Mouse (Mus musculus) lung, embryonic 14.5 days (tissue): ENCODE results near the gene Pdap1. TPM values are rescaled to one million over a fixed set of nuclear protein-coding genes. Genes with fewer than 3 reads are reported as not detected.
A peak's percentile ranks its signal among the peaks of the same experiment; 100 is the strongest.

Experiments
- ATAC-seq: fragments of 200-750 bp; cut with Nextera tagmentation; 2 replicates; pipeline ENCODE4 v1.8.0; 2017; ENCODE audit warnings: mild to moderate bottlenecking, moderate TSS enrichment, moderate library complexity; ENCODE audit not compliant: insufficient read depth
- DNase-seq: peaks from one replicate; pipeline ENCODE4 v3.0.0-alpha.2; 2015
- H3K27ac ChIP-seq: fragments of 300-500 bp; sonication (generic); 2 replicates; pipeline ENCODE4 v1.5.1; 2014; ENCODE audit warnings: low read depth, mild to moderate bottlenecking, moderate library complexity
- H3K27me3 ChIP-seq: fragments of 300-500 bp; sonication (generic); 2 replicates; pipeline ENCODE4 v1.6.1; 2014; ENCODE audit warnings: low read length, control low read depth; ENCODE audit not compliant: insufficient read depth
- H3K36me3 ChIP-seq: fragments of 300-500 bp; sonication (generic); 2 replicates; pipeline ENCODE4 v1.6.1; 2014; ENCODE audit warnings: control low read depth; ENCODE audit not compliant: insufficient read depth
- H3K4me1 ChIP-seq: fragments of 300-500 bp; sonication (generic); 2 replicates; pipeline ENCODE4 v1.6.1; 2014; ENCODE audit warnings: antibody characterized with exemption, control low read depth; ENCODE audit not compliant: insufficient read depth
- H3K4me2 ChIP-seq: fragments of 300-500 bp; sonication (generic); 2 replicates; pipeline ENCODE4 v1.6.1; 2014; ENCODE audit warnings: mild to moderate bottlenecking
- H3K4me3 ChIP-seq: fragments of 300-500 bp; sonication (generic); 2 replicates; pipeline ENCODE4 v1.5.1; 2014; ENCODE audit warnings: low read depth, low read length
- H3K9ac ChIP-seq: fragments of 300-500 bp; sonication (generic); 2 replicates; pipeline ENCODE4 v1.6.1; 2014
- H3K9me3 ChIP-seq: fragments of 300-500 bp; sonication (generic); 2 replicates; pipeline ENCODE4 v1.6.1; 2016; ENCODE audit warnings: low read depth, low read length, control low read depth
- CTCF ChIP-seq: IDR thresholded peaks from 2 replicates; pipeline ENCODE4 v1.5.1; 2016; ENCODE audit warnings: antibody characterized with exemption, low read depth
- WGBS: fragments of 180-500 bp; shearing (Covaris S2); extraction: QIAGEN DNeasy Blood & Tissue Kit; methylation state at CpG from one replicate; pipeline ENCODE4 v1.1.7; 2014; 5-methylcytosine and 5-hydroxymethylcytosine counted together
- polyA plus RNA-seq: library from polyadenylated mRNA; unstranded; fragments of >200 nt; fragmentation: Nextera tagmentation; extraction: Ambion mirVana; gene quantifications from 2 replicates; pipeline ENCODE4 v1.2.1, GENCODE M21; 2014

Gene Pdap1
- 107 and 113 TPM in 2 replicates for polyA plus RNA-seq

DNA sequence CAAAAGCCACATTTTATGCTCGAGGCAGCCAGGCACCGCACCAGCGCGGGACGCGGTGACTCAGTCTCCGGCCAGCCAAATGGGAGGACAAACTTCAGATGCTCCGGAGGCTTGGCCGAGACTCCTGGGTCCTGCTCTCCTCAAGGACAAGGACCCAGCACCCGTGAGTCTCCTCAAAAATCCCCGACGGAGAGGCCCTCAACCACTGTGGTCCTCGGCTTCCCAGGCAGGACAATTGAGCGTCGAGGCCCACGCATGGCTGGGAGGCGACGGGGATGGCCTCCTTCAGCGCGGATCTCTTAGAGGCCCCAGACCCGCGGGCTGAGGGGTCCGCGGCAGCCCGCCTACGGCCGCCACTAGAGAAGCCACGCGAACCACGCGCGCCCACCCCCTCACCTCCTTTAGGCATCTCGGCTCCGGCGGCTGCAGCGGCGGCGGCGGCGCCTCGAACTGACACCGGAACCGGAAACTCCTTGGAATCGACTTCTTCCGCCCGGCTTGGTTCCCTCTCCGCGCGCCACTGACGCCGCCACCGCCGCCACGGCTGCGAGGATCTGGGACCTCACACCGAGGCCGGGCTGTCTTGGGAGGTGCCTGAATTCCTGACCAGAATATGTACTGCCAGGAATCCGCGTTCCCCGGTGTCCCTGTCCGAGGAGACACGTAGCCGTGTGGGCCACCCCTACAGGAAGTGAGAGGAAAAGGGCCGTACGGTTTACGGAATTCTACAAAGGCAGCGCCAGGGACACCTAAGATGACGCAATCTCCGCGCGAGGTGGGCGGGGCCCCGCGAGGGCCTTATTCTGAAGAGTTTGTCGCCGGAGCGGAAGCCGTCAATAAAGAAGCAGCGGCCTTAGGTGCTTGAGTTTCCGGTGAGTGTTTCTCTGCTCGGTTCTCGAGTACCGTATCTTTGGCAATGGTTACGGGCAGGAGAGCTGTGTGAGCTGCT is at the start of gene Pdap1, which contains the start of gene Bud31:
Gene Pdap1 (minus strand): TSS at position 668 of the 949 bp plus-strand sequence.
Gene Bud31 (plus strand): TSS at position 792 of the 949 bp plus-strand sequence.
- Histone ChIP-seq H3K36me3 (peaks cover 57% of the 10 kb centered on the region), H3K9ac (peak within 1 kb of the TSS; percentile 90)
- WGBS = under 1% methylated on average over 84 of the region's 84 CpGs

DNA sequence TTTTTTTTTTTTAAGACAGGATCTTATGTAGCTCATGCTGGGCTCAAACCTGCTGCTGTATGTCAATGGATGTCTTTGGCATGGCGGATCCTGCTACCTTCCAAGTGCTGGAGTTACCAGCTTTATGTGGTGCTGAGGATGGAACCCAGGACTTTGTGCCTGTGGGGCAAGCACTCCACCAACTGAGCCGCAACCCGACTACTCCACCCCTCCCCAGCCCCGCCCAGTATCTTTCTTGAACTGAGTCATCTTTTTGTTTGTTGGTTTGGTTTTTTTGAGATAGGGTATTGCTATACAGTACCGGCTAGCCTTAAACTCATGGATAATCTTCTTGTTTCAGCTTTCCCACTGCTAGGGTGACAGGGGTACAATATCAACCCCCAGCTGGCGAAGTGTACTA is 49.4 kb upstream of the Pdap1 start:
- Histone ChIP-seq H3K4me1 (peaks cover 2% of the 10 kb centered on the region; the same call in 1 of the 2 replicates), H3K27me3 (no peaks in the 10 kb centered on the region), H3K4me3 (no peak overlapping the region), H3K9ac (no peak overlapping the region), H3K36me3 (peaks cover 38% of the 10 kb centered on the region), H3K4me2 (peak overlapping the region; percentile 96), H3K9me3 (no peaks in the 10 kb centered on the region), H3K27ac (no peak overlapping the region)
- 93% methylated on average over 6 of the region's 6 CpGs for WGBS
- no peak for TF ChIP-seq CTCF
- DNase-seq = no peak
- ATAC-seq = no peak

More for the DNA sequence above, at the start of gene Pdap1, which contains the start of gene Bud31:
- Histone ChIP-seq H3K4me3 (peak within 1 kb of the TSS; percentile 96), H3K27me3 (no peaks in the 10 kb centered on the region), H3K27ac (peak within 1 kb of the TSS; percentile 90), H3K4me2 (peak within 1 kb of the TSS; percentile 94), H3K9me3 (no peaks in the 10 kb centered on the region), H3K4me1 (0 out of 2 replicates have a peak, but pooled peaks cover 3% of the 10 kb centered on the region)
- ATAC-seq (peak; percentile 95), DNase-seq (peak; percentile 97)
- 0 out of 2 replicates have a peak, but pooled peaks have one; percentile 16 for TF ChIP-seq CTCF

DNA sequence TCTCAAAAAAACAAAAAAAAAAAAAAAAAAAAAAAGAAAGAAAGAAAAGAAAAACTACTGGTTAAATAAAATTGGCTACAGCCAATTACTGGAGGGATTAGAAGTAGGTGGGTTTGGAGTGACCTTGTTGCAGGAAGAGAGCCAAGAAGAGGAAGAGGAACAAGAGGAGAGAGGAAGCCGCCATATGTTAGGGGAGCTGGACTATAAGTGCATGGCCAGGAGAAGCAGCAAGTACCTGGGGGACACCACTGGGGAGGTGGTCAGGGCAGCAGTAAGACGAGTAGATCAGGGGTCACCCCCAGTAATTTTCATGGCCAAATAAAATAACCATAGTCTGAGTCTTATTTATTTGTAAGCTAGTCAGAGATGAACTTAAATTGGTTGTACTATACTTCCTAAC is 45.2 kb upstream of the Pdap1 start:
- Histone ChIP-seq H3K27ac (no peak overlapping the region), H3K9me3 (no peaks in the 10 kb centered on the region), H3K36me3 (peaks cover 75% of the 10 kb centered on the region), H3K9ac (no peak overlapping the region), H3K4me2 (no peak overlapping the region), H3K27me3 (no peaks in the 10 kb centered on the region), H3K4me3 (no peak overlapping the region), H3K4me1 (no peaks in the 10 kb centered on the region; the same call in 1 of the 2 replicates)
- no peak for TF ChIP-seq CTCF
- WGBS = 93% methylated on average over 2 of the region's 2 CpGs
- no peak for ATAC-seq
- DNase-seq = no peak

DNA sequence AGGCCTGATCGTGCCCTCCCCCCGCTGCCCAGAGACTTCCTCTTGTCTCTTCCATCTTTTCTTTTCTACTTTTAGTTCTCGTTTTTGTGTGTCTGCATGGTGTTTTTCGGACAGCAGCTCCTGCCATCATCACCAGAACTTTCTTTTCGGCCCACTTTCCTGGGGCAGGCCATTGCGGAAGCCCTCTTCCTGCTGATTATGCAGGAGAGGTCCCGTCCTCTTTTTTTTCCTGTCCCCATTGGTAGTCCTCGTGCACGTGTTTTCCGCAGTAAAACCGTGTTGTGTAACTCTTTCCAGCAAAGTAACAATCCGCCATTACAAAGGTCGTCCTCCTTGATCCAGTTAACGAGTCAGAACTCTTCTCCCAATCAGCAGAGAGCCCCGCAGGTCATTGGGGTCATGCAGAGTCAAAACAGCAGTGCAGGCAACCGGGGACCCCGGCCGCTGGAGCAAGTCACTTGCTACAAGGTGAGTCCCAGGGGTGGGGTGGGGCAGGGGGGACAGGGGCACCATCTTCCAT is 38.5 kb upstream of the Pdap1 start:
- no peak for TF ChIP-seq CTCF
- no peak for ATAC-seq
- no peak overlapping the region for H3K27ac ChIP-seq

DNA sequence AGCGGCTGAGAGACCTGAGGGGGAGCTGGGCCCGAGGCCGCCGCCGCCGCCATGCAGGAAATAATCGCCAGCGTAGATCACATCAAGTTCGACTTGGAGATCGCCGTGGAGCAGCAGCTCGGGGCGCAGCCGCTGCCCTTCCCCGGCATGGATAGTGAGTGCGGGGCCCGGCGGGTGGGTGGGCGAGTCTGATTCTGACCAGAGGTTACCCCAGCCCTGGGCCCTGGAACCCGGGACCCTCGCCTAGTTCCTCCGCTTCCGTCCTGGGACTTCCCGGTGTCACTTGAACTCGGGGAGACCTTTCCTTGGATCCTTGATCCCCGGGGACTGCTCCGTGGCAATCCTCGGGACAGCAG is 27.2 kb upstream of the Pdap1 start:
- peaks cover 34% of the 10 kb centered on the region for H3K36me3 ChIP-seq
- TF ChIP-seq CTCF = no peak
- WGBS = 0% methylated on average over 28 of the region's 28 CpGs

More for the DNA sequence above, 38.5 kb upstream of the Pdap1 start:
- no peak for DNase-seq
- Histone ChIP-seq H3K9ac (no peak overlapping the region), H3K27me3 (no peaks in the 10 kb centered on the region), H3K36me3 (peaks cover 99% of the 10 kb centered on the region), H3K4me2 (no peak overlapping the region), H3K4me1 (no peaks in the 10 kb centered on the region), H3K4me3 (no peak overlapping the region), H3K9me3 (no peaks in the 10 kb centered on the region)
- 84% methylated on average over 18 of the region's 18 CpGs for WGBS

DNA sequence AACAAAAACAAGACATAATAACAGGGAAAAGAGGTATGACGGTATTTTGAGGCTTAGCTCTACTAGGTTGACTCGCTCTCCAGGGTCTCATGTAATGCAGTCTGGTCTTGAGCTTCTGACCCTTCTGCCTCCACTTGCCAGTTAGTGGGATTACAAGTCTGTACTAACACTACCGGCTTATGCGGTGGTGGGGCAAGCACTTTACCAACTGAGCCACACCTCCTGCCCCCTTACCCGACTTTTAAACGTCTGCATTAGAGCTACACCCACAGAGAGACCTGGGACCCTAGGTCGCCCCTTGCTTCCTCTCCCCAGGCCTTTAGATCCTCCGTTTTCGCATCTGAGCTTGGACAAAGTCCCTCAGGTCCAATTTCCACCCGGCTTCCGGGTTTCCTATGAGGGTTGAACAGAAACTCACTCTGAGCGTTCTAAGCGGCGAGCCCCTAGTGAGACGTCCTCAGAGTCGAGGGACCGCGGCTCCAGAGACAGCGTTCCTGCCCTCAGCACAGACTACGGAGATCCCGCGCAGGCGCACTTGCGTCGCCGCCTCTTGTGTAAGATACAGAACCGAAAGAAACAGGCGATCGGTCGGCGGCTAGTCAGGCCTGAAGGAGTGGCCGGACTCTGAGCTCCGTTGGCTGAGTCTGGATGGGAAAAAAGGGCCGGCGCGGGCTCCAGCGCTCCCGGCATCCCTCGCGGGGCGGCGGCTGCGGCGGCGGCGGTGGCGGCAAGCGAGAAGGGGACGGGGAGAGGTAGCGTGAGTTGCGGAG is 26.7 kb upstream of the Pdap1 start, which contains the start of the genes Ptcd1 and Cpsf4:
Gene Ptcd1 (minus strand): TSS at position 573 of the 770 bp plus-strand sequence.
Gene Cpsf4 (plus strand): TSS at position 678 of the 770 bp plus-strand sequence.
- Histone ChIP-seq H3K4me3 (peak within 1 kb of the TSS; percentile 95), H3K9me3 (no peaks in the 10 kb centered on the region), H3K36me3 (peaks cover 33% of the 10 kb centered on the region), H3K27me3 (no peaks in the 10 kb centered on the region), H3K4me1 (no peaks in the 10 kb centered on the region; the same call in 1 of the 2 replicates), H3K4me2 (peak within 1 kb of the TSS; percentile 96), H3K9ac (peak within 1 kb of the TSS; percentile 97), H3K27ac (peak within 1 kb of the TSS; percentile 86)
- DNase-seq (peak; percentile 100), ATAC-seq (peak; percentile 97)
- TF ChIP-seq CTCF = no peak
- under 1% methylated on average over 51 of the region's 51 CpGs for WGBS

More for the DNA sequence above, 27.2 kb upstream of the Pdap1 start:
- H3K27ac ChIP-seq = peak overlapping the region; percentile 84
- no peaks in the 10 kb centered on the region; the same call in 1 of the 2 replicates for H3K4me1 ChIP-seq
- DNase-seq (peak; percentile 24), ATAC-seq (peak; percentile 55)
- H3K4me3 ChIP-seq = peak overlapping the region; percentile 95
- peak overlapping the region; percentile 97 for H3K9ac ChIP-seq
- no peaks in the 10 kb centered on the region for H3K9me3 ChIP-seq
- H3K27me3 ChIP-seq = no peaks in the 10 kb centered on the region
- H3K4me2 ChIP-seq = peak overlapping the region; percentile 96
